Mouse (Mus musculus) neural tube, embryonic 14.5 days (tissue): ENCODE data around the gene Gpc5. TPM values are rescaled to one million over a fixed set of nuclear protein-coding genes. Genes with fewer than 3 reads are reported as not detected.

Source experiments
- ATAC-seq: fragments of 200-750 bp; cut with Nextera tagmentation; 2 replicates; pipeline ENCODE4 v1.8.0; 2017; ENCODE audit warnings: low read depth, mild to moderate bottlenecking, moderate TSS enrichment, moderate library complexity
- H3K27ac ChIP-seq: fragments of 300-500 bp; sonication (generic); 2 replicates; pipeline ENCODE4 v1.5.1; 2014; ENCODE audit warnings: low read depth, mild to moderate bottlenecking, control low read depth, low read length, moderate library complexity, mixed read lengths
- H3K27me3 ChIP-seq: fragments of 300-500 bp; sonication (generic); 2 replicates; pipeline ENCODE4 v1.6.1; 2014; ENCODE audit warnings: low read length; ENCODE audit not compliant: control insufficient read depth, insufficient read depth
- H3K36me3 ChIP-seq: fragments of 300-500 bp; sonication (generic); 2 replicates; pipeline ENCODE4 v1.6.1; 2014; ENCODE audit warnings: low read length, mixed read lengths; ENCODE audit not compliant: control insufficient read depth, insufficient read depth
- H3K4me1 ChIP-seq: fragments of 300-500 bp; sonication (generic); 2 replicates; pipeline ENCODE4 v1.6.1; 2014; ENCODE audit warnings: low read length; ENCODE audit not compliant: control insufficient read depth, insufficient read depth
- H3K4me2 ChIP-seq: fragments of 300-500 bp; sonication (generic); 2 replicates; pipeline ENCODE4 v1.6.1; 2014; ENCODE audit warnings: mild to moderate bottlenecking, low read depth, low read length, control low read depth
- H3K4me3 ChIP-seq: fragments of 300-500 bp; sonication (generic); 2 replicates; pipeline ENCODE4 v1.5.1; 2014; ENCODE audit warnings: low read depth, low read length, control low read depth, mixed read lengths
- H3K9ac ChIP-seq: fragments of 300-500 bp; sonication (generic); replicated peaks from 2 replicates; pipeline ENCODE4 v1.6.1; 2014; ENCODE audit warnings: low read depth, mild to moderate bottlenecking, control low read depth, low read length, mixed read lengths
- H3K9me3 ChIP-seq: fragments of 300-500 bp; sonication (generic); 2 replicates; pipeline ENCODE4 v1.6.1; 2016; ENCODE audit warnings: low read length; ENCODE audit not compliant: control insufficient read depth
- WGBS: fragments of 180-500 bp; shearing (Covaris S2); extraction: QIAGEN DNeasy Blood & Tissue Kit; methylation state at CpG from one replicate; pipeline ENCODE4 v1.1.7; 2014; 5-methylcytosine and 5-hydroxymethylcytosine counted together
- polyA plus RNA-seq: library from polyadenylated mRNA; unstranded; fragments of >200 nt; fragmentation: Nextera tagmentation; extraction: Ambion mirVana; gene quantifications from 2 replicates; pipeline ENCODE4 v1.2.1, GENCODE M21; 2014

Gene Gpc5
- polyA plus RNA-seq, 1 experiment from 2014 or later, result 28.6 TPM

- H3K27ac ChIP-seq, result no peak overlapping the region
- H3K27me3 ChIP-seq, result no peaks in the 10 kb centered on the region
- H3K36me3 ChIP-seq, result no peaks in the 10 kb centered on the region
- no peak overlapping the region for H3K9ac ChIP-seq
- ATAC-seq, result no peak
- no peaks in the 10 kb centered on the region for H3K9me3 ChIP-seq
- no peak overlapping the region for H3K4me2 ChIP-seq
- 93% methylated on average over 3 of the region's 3 CpGs for WGBS
- H3K4me3 ChIP-seq, result no peak overlapping the region
- H3K4me1 ChIP-seq, result no peaks in the 10 kb centered on the region
Observed at GRCm38 (mm10) chr14:115365320-115365935, 273.4 kb downstream of the Gpc5 start.

GRCm38 (mm10) chr14:115369611-115370167, 277.7 kb downstream of the Gpc5 start:
- no peak; the same call in 1 of the 2 replicates for ATAC-seq

GRCm38 (mm10) chr14:115371131-115371530, 279.1 kb downstream of the Gpc5 start:
- Histone ChIP-seq H3K4me3 (no peak overlapping the region), H3K9ac (no peak overlapping the region), H3K4me2 (no peak overlapping the region), H3K4me1 (no peaks in the 10 kb centered on the region), H3K27ac (no peak overlapping the region), H3K36me3 (no peaks in the 10 kb centered on the region), H3K9me3 (no peaks in the 10 kb centered on the region), H3K27me3 (no peaks in the 10 kb centered on the region)
- no peak for ATAC-seq
- 25% methylated on average over 1 of the region's 1 CpGs for WGBS

More at GRCm38 (mm10) chr14:115369611-115370167, 277.7 kb downstream of the Gpc5 start:
- Histone ChIP-seq H3K27ac (no peak overlapping the region), H3K27me3 (no peaks in the 10 kb centered on the region), H3K36me3 (no peaks in the 10 kb centered on the region), H3K9me3 (no peaks in the 10 kb centered on the region), H3K4me3 (no peak overlapping the region), H3K4me2 (no peak overlapping the region), H3K4me1 (no peaks in the 10 kb centered on the region), H3K9ac (no peak overlapping the region)
- WGBS, result 82% methylated on average over 15 of the region's 15 CpGs

GRCm38 (mm10) chr14:115391831-115392230, 299.8 kb downstream of the Gpc5 start:
- no peaks in the 10 kb centered on the region for H3K36me3 ChIP-seq
- no peak overlapping the region for H3K4me2 ChIP-seq
- H3K27ac ChIP-seq, result no peak overlapping the region
- ATAC-seq, result no peak
- H3K9me3 ChIP-seq, result no peaks in the 10 kb centered on the region
- H3K4me3 ChIP-seq, result no peak overlapping the region
- WGBS, result 82% methylated on average over 3 of the region's 3 CpGs
- no peak overlapping the region for H3K9ac ChIP-seq
- no peaks in the 10 kb centered on the region for H3K4me1 ChIP-seq
- no peaks in the 10 kb centered on the region for H3K27me3 ChIP-seq

GRCm38 (mm10) chr14:115392894-115393524, 301.0 kb downstream of the Gpc5 start:
- Histone ChIP-seq H3K4me3 (no peak overlapping the region), H3K4me2 (no peak overlapping the region), H3K27ac (no peak overlapping the region), H3K9ac (no peak overlapping the region), H3K4me1 (no peaks in the 10 kb centered on the region), H3K27me3 (no peaks in the 10 kb centered on the region), H3K9me3 (no peaks in the 10 kb centered on the region), H3K36me3 (no peaks in the 10 kb centered on the region)
- 50% methylated on average over 14 of the region's 14 CpGs for WGBS
- ATAC-seq, result peak; percentile 63

- no peaks in the 10 kb centered on the region for H3K36me3 ChIP-seq
- no peak overlapping the region for H3K4me3 ChIP-seq
- no peak overlapping the region for H3K9ac ChIP-seq
- no peaks in the 10 kb centered on the region for H3K9me3 ChIP-seq
- no peaks in the 10 kb centered on the region for H3K27me3 ChIP-seq
- no peak overlapping the region for H3K4me2 ChIP-seq
- 23% methylated on average over 5 of the region's 5 CpGs for WGBS
- peak; percentile 89 for ATAC-seq
- H3K4me1 ChIP-seq, result no peaks in the 10 kb centered on the region
- H3K27ac ChIP-seq, result no peak overlapping the region
Observed at GRCm38 (mm10) chr14:115406596-115406995, 314.6 kb downstream of the Gpc5 start.

- Histone ChIP-seq H3K36me3 (no peaks in the 10 kb centered on the region), H3K4me3 (no peak overlapping the region), H3K27me3 (no peaks in the 10 kb centered on the region), H3K4me1 (no peaks in the 10 kb centered on the region), H3K9ac (no peak overlapping the region), H3K9me3 (no peaks in the 10 kb centered on the region), H3K4me2 (no peak overlapping the region), H3K27ac (no peak overlapping the region)
- ATAC-seq, result no peak
- 69% methylated on average over 2 of the region's 2 CpGs for WGBS
Observed at GRCm38 (mm10) chr14:115407309-115407930, 315.4 kb downstream of the Gpc5 start.

GRCm38 (mm10) chr14:115410881-115411280, 318.9 kb downstream of the Gpc5 start:
- Histone ChIP-seq H3K9me3 (no peaks in the 10 kb centered on the region), H3K4me3 (no peak overlapping the region), H3K4me1 (no peaks in the 10 kb centered on the region), H3K4me2 (no peak overlapping the region), H3K27me3 (no peaks in the 10 kb centered on the region), H3K36me3 (no peaks in the 10 kb centered on the region), H3K27ac (no peak overlapping the region), H3K9ac (no peak overlapping the region)
- 91% methylated on average over 1 of the region's 1 CpGs for WGBS
- ATAC-seq, result no peak
